In the genomic region with DNA sequence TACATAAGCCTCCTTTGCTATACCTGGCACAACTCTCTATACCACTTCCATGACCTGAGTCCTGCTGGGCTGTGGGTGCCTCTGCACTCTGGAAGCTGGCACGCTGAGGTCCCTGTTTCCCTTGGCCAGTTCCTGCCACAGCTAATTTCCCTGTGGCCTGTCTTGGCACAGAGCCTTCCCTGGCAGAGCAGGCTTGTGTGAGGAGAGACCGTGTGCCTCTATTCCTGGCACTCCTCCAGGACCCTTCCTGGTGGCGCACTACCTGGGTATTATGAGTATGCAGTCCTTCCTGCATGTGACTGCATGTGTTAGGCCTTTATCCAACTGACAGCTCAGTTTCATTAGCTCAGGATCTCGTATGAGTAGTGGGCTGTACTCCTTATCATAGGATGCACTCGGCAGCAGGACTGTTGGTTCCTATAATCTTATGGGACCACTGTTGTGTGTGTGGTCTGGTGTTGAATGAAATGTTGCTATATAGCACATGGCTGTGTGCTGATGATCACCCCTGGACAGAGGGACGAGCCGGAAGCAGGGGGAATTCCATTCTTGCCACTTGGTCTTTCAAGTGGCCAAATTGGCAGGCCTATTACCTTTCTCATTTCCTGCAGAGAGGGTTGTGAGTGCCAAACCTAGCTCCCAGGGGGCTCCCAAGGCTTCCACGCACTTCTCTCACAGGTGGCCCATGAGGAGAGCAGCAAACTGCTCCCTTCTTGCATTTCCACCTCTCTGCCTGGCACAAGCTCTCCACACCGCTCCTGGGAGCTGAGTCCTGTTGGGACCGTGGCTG, we compare ENCODE assay signal across 11 mouse cellular contexts. TPM values are rescaled to one million over a fixed set of nuclear protein-coding genes. Genes with fewer than 3 reads are reported as not detected.
DNase-seq lines count a peak whose midpoint lies in the region; ATAC-seq and TF ChIP-seq lines count a peak whose summit lies in the region.
"Had no signal": no experiment of that assay in that cellular context is flagged by ENCODE, and none has a peak within 500 bp of the region (broad histone marks: within the 10 kb centered on the region; RNA-seq: fewer than 3 reads in every experiment).

No protein-coding gene starts in this region.

- intact Hi-C loops in heart, postnatal 25 days (cut with DNase I): no loop called here

- no peak overlapping the region for H3K27ac ChIP-seq in stomach, postnatal 0 days (replicated peaks)
- H3K27ac ChIP-seq: gastrocnemius, adult 2 months had no signal

- H3K4me2 ChIP-seq in stomach, postnatal 0 days (replicated peaks; ENCODE audit: low read depth): no peak overlapping the region

- DNase-seq in heart, adult 11 months: peak; percentile 88
- no peak for DNase-seq in heart, postnatal 25 days (ENCODE audit: low spot score)
- peak; percentile 14 for DNase-seq in ovary, postnatal 14 days (ENCODE audit: low spot score)
- DNase-seq in ovary, adult 18-20 months (ENCODE audit: low spot score): no peak
- DNase-seq in fibroblast of lung, adult 2 months (ENCODE audit: low read depth): peak; percentile 6
- peak; percentile 23 for DNase-seq in stomach, postnatal 0 days (ENCODE audit: low spot score)
- DNase-seq in layer of hippocampus, postnatal 36 days: no peak
- DNase-seq: gastrocnemius, adult 2 months had no signal

- H3K9me3 ChIP-seq in stomach, postnatal 0 days (ENCODE audit: control insufficient read depth, low read length): no peaks in the 10 kb centered on the region

- 59% methylated on average over 10 of the region's 10 CpGs for WGBS in stomach, postnatal 0 days

- TF ChIP-seq CTCF in stomach, postnatal 0 days (IDR thresholded peaks at IDR 0.05; ENCODE audit: low read depth): no peak

- H3K27me3 ChIP-seq in stomach, postnatal 0 days (ENCODE audit: control insufficient read depth, insufficient read depth, low read length): no peaks in the 10 kb centered on the region

- H3K4me1 ChIP-seq in stomach, postnatal 0 days (replicated peaks; ENCODE audit: control insufficient read depth, insufficient read depth): no peaks in the 10 kb centered on the region

- TF ChIP-seq EP300 in stomach, postnatal 0 days (optimal IDR thresholded peaks at IDR 0.05): no peak

- H3K9ac ChIP-seq in stomach, postnatal 0 days (ENCODE audit: low read length): no peak overlapping the region

- H3K36me3 ChIP-seq in stomach, postnatal 0 days (ENCODE audit: control insufficient read depth, insufficient read depth, low read length): no peaks in the 10 kb centered on the region

- H3K4me3 ChIP-seq in stomach, postnatal 0 days (ENCODE audit: low read depth, low read length): no peak overlapping the region
- H3K4me3 ChIP-seq: gastrocnemius, adult 2 months had no signal

- no peak for ATAC-seq in stomach, postnatal 0 days (ENCODE audit: low FRiP score, low TSS enrichment)
- ATAC-seq in granulocyte monocyte progenitor cell, adult 5-6 weeks (replicated peaks; ENCODE audit: poor library complexity, severe bottlenecking): no peak

RNA-seq across cellular contexts. Expression of gene Olfr545, which starts 17.1 kb away (rescaled TPM):
- total RNA-seq in heart, postnatal 25 days (2021): not detected
- 0.04 TPM in 1 of 2 replicates, not detected in the other for polyA plus RNA-seq in stomach, postnatal 0 days (2015; fragmentation: Nextera tagmentation; extraction: Ambion mirVana)
- total RNA-seq in granulocyte monocyte progenitor cell, adult 5-6 weeks (2014; fragmentation: Nextera tagmentation): not detected in 2 replicates
- not detected in 2 replicates for total RNA-seq in granulocyte monocyte progenitor cell, adult 5-6 weeks (2017)
- not detected for total RNA-seq in layer of hippocampus, postnatal 36 days (2021)
- total RNA-seq: ES-E14; gastrocnemius, adult 2 months had no signal
- polyA plus RNA-seq: liver, embryonic 16.5 days had no signal

RNA-seq across cellular contexts. Expression of gene Olfr547, which starts 18.1 kb away (rescaled TPM):
- not detected for total RNA-seq in heart, postnatal 25 days (2021)
- not detected in 2 replicates for polyA plus RNA-seq in stomach, postnatal 0 days (2015; fragmentation: Nextera tagmentation; extraction: Ambion mirVana)
- total RNA-seq in granulocyte monocyte progenitor cell, adult 5-6 weeks (2014; fragmentation: Nextera tagmentation): not detected in 2 replicates
- total RNA-seq in granulocyte monocyte progenitor cell, adult 5-6 weeks (2017): not detected in 2 replicates
- total RNA-seq in layer of hippocampus, postnatal 36 days (2021): not detected
- total RNA-seq: ES-E14; gastrocnemius, adult 2 months had no signal
- polyA plus RNA-seq: liver, embryonic 16.5 days had no signal

RNA-seq across cellular contexts. Expression of gene Olfr548-ps1, which starts 24.2 kb away (rescaled TPM):
- total RNA-seq in heart, postnatal 25 days (2021): not detected
- polyA plus RNA-seq in stomach, postnatal 0 days (2015; fragmentation: Nextera tagmentation; extraction: Ambion mirVana): not detected in 2 replicates
- total RNA-seq in granulocyte monocyte progenitor cell, adult 5-6 weeks (2014; fragmentation: Nextera tagmentation): not detected in 2 replicates
- total RNA-seq in granulocyte monocyte progenitor cell, adult 5-6 weeks (2017): not detected in 2 replicates
- not detected for total RNA-seq in layer of hippocampus, postnatal 36 days (2021)
- total RNA-seq: ES-E14; gastrocnemius, adult 2 months had no signal
- polyA plus RNA-seq: liver, embryonic 16.5 days had no signal

RNA-seq across cellular contexts. Expression of gene Olfr544, which starts 28.3 kb away (rescaled TPM):
- total RNA-seq in heart, postnatal 25 days (2021): not detected
- 0.04 TPM in 1 of 2 replicates, not detected in the other for polyA plus RNA-seq in stomach, postnatal 0 days (2015; fragmentation: Nextera tagmentation; extraction: Ambion mirVana)
- total RNA-seq in granulocyte monocyte progenitor cell, adult 5-6 weeks (2014; fragmentation: Nextera tagmentation): not detected in 2 replicates
- total RNA-seq in granulocyte monocyte progenitor cell, adult 5-6 weeks (2017): not detected in 2 replicates
- not detected for total RNA-seq in layer of hippocampus, postnatal 36 days (2021)
- total RNA-seq: ES-E14; gastrocnemius, adult 2 months had no signal

RNA-seq across cellular contexts. Expression of gene Olfr549, which starts 33.2 kb away (rescaled TPM):
- not detected for total RNA-seq in heart, postnatal 25 days (2021)
- not detected in 2 replicates for polyA plus RNA-seq in stomach, postnatal 0 days (2015; fragmentation: Nextera tagmentation; extraction: Ambion mirVana)
- not detected in 2 replicates for total RNA-seq in granulocyte monocyte progenitor cell, adult 5-6 weeks (2014; fragmentation: Nextera tagmentation)
- not detected in 2 replicates for total RNA-seq in granulocyte monocyte progenitor cell, adult 5-6 weeks (2017)
- total RNA-seq in layer of hippocampus, postnatal 36 days (2021): not detected
- total RNA-seq: ES-E14; gastrocnemius, adult 2 months had no signal
- polyA plus RNA-seq: liver, embryonic 16.5 days had no signal

Comparison
In these comparisons a context has a peak if more than half of its experiments do, and no peak if none do; other contexts are left out.
1. DNase-seq: peak in heart, adult 11 months (single experiment), ovary, postnatal 14 days (single experiment), fibroblast of lung, adult 2 months (single experiment) and stomach, postnatal 0 days (single experiment); none in heart, postnatal 25 days (single experiment), ovary, adult 18-20 months (single experiment) and layer of hippocampus, postnatal 36 days (0 of 2).